Mouse (Mus musculus) testis, adult 2 months (tissue): ENCODE results near the gene Cfap126.

Experiments
- CTCF ChIP-seq: fragments of 200-500 bp; IDR thresholded peaks from 2 replicates; pipeline ENCODE4 v1.5.1; 2012; ENCODE audit warnings: low read depth, mild to moderate bottlenecking, inconsistent platforms, low read length, moderate library complexity; ENCODE audit not compliant: control insufficient read depth, insufficient read depth, insufficient replicate concordance
- POLR2A ChIP-seq: fragments of 200-500 bp; IDR thresholded peaks from 2 replicates; pipeline ENCODE4 v1.6.1; 2012; ENCODE audit warnings: low read depth, mild to moderate bottlenecking, inconsistent platforms, low read length, moderate library complexity; ENCODE audit not compliant: control insufficient read depth

GRCm38 (mm10) chr1:171121839-171122238 lies 8.1 kb downstream of the Cfap126 start:
- TF ChIP-seq POLR2A, result peak; percentile 26; the same call in 1 of the 2 replicates
- no peak for TF ChIP-seq CTCF
